Mouse (Mus musculus) liver, embryonic 16.5 days (tissue): ENCODE data around the gene Lrriq1. TPM values are rescaled to one million over a fixed set of nuclear protein-coding genes. Genes with fewer than 3 reads are reported as not detected.

Experiments used
- ATAC-seq: fragments of 200-750 bp; cut with Nextera tagmentation; 2 replicates; pipeline ENCODE4 v1.8.0; 2017; ENCODE audit warnings: low read depth, mild to moderate bottlenecking, moderate number of reproducible peaks, moderate library complexity
- H3K27ac ChIP-seq: fragments of 300-500 bp; sonication (generic); 2 replicates; pipeline ENCODE4 v1.5.1; 2014; ENCODE audit warnings: mild to moderate bottlenecking, low read length
- H3K27me3 ChIP-seq: fragments of 300-500 bp; sonication (generic); 2 replicates; pipeline ENCODE4 v1.6.1; 2014; ENCODE audit warnings: low read depth, low read length, mixed read lengths; ENCODE audit not compliant: control insufficient read depth, insufficient read depth
- H3K36me3 ChIP-seq: fragments of 300-500 bp; sonication (generic); 2 replicates; pipeline ENCODE4 v1.6.1; 2014; ENCODE audit warnings: mild to moderate bottlenecking; ENCODE audit not compliant: control insufficient read depth, insufficient read depth
- H3K4me1 ChIP-seq: fragments of 300-500 bp; sonication (generic); 2 replicates; pipeline ENCODE4 v1.6.1; 2014; ENCODE audit warnings: low read depth, low read length, mixed read lengths; ENCODE audit not compliant: control insufficient read depth
- H3K4me2 ChIP-seq: fragments of 300-500 bp; sonication (generic); 2 replicates; pipeline ENCODE4 v1.6.1; 2014; ENCODE audit warnings: low read depth, low read length, mixed read lengths
- H3K4me3 ChIP-seq: fragments of 300-500 bp; sonication (generic); 2 replicates; pipeline ENCODE4 v1.5.1; 2014; ENCODE audit warnings: low read depth, mild to moderate bottlenecking, low read length
- H3K9ac ChIP-seq: fragments of 300-500 bp; sonication (generic); 2 replicates; pipeline ENCODE4 v1.6.1; 2014; ENCODE audit warnings: low read depth, low read length
- H3K9me3 ChIP-seq: fragments of 300-500 bp; sonication (generic); replicated peaks from 2 replicates; pipeline ENCODE4 v1.6.1; 2016; ENCODE audit warnings: low read length; ENCODE audit not compliant: control insufficient read depth
- WGBS: fragments of 180-500 bp; shearing (Covaris S2); extraction: QIAGEN DNeasy Blood & Tissue Kit; methylation state at CpG from one replicate; pipeline ENCODE4 v1.1.7; 2014; ENCODE audit not compliant: insufficient replicate concordance; 5-methylcytosine and 5-hydroxymethylcytosine counted together
- polyA plus RNA-seq: library from polyadenylated mRNA; unstranded; fragments of >200 nt; fragmentation: Nextera tagmentation; extraction: Ambion mirVana; gene quantifications from 2 replicates; pipeline ENCODE4 v1.2.1, GENCODE M21; 2015

The Lrriq1 gene
- polyA plus RNA-seq, 1 experiment from 2014 or later: not detected

DNA sequence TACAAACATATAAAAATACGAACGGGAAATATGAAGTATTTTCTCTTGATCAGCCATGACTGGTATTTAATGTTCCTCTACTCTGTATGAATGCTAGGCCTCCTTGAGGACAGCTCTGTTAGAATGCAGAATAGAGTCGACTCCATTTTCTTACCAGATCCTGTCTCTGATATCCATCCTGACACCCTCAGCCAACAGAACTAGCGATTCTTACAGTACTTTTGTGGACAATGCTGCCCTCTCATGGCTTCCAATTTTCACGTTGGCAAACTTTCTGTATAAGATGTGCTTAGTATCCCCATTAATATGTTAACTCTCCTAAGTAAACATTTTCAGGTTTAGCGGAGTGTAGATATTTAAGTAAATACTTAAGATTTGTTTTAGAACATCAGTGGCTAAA is 94.6 kb downstream of the Lrriq1 start:
- H3K36me3 ChIP-seq: no peaks in the 10 kb centered on the region
- WGBS: 33% methylated on average over 6 of the region's 6 CpGs
- no peak overlapping the region for H3K4me2 ChIP-seq

DNA sequence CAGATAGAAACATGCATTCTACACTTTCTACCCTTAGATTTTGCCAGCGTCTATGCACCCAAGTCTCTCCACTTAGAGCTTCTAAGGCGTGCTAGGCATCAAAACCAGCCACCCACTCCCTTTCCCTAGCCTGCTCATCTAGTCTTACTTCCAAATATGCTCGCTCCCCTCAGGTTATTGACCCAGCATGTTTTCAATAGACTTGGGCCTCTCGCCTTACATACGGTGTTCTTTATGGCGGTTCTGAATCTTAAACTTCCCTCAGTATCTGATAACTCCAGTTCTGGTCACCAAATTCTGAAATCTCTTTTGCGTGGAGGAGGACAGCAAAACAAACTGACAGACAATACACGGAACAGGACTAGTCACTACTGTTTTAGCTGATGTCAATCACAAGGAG is 95.5 kb downstream of the Lrriq1 start:
- no peaks in the 10 kb centered on the region for H3K36me3 ChIP-seq
- H3K4me1 ChIP-seq: no peaks in the 10 kb centered on the region
- H3K9ac ChIP-seq: no peak overlapping the region
- no peak overlapping the region for H3K4me2 ChIP-seq
- H3K27me3 ChIP-seq: no peaks in the 10 kb centered on the region
- no peak overlapping the region for H3K4me3 ChIP-seq
- no peak overlapping the region for H3K27ac ChIP-seq
- no peak for ATAC-seq
- WGBS: 59% methylated on average over 8 of the region's 8 CpGs
- H3K9me3 ChIP-seq: no peaks in the 10 kb centered on the region

More for the DNA sequence above, 94.6 kb downstream of the Lrriq1 start:
- Histone ChIP-seq H3K4me1 (no peaks in the 10 kb centered on the region), H3K9ac (no peak overlapping the region), H3K27ac (no peak overlapping the region), H3K27me3 (no peaks in the 10 kb centered on the region), H3K9me3 (no peaks in the 10 kb centered on the region), H3K4me3 (no peak overlapping the region)
- ATAC-seq: no peak

DNA sequence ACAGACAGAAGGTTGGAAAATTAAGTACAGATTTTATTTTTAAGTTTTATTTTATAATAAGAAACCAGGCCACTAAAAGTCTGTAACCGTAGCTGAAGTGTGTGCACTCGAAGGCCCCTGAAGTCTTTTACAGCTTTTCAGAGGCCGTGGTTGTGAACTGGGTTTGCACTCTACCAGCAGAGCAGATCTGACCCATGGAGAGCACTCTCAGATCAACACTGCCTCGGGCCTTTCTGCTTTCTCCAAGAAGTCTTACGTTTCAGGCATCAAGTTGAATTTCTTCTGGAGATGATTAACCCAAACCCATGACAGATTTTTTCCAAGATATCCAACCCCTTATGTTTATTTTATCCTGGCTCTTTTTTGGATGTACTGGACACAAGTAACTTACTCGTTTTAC is 121.5 kb downstream of the Lrriq1 start:
- WGBS: 47% methylated on average over 6 of the region's 6 CpGs
- Histone ChIP-seq H3K36me3 (no peaks in the 10 kb centered on the region), H3K27me3 (no peaks in the 10 kb centered on the region), H3K9me3 (no peaks in the 10 kb centered on the region), H3K4me3 (no peak overlapping the region), H3K9ac (no peak overlapping the region), H3K27ac (no peak overlapping the region), H3K4me1 (no peaks in the 10 kb centered on the region), H3K4me2 (no peak overlapping the region)
- no peak for ATAC-seq

DNA sequence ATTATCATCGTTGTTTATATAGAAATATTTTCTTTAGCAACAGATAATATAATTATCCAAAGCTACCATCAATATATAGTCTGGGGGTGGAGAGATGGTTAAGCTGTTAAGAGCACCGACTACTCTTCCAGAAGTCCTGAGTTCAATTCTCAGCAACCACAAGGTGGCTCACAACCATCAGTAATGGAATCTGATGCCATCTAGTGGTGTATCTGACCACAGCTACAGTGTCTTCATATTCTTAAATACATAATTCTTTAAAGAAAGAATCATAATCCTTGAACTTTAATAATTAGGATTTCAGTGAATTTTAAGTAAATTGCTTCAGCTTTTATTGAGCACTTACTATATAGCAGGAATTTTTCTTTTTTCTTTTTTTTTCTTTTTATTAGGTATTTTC is 128.0 kb downstream of the Lrriq1 start:
- H3K27ac ChIP-seq: no peak overlapping the region
- no peaks in the 10 kb centered on the region for H3K9me3 ChIP-seq
- no peak overlapping the region for H3K4me2 ChIP-seq
- H3K36me3 ChIP-seq: no peaks in the 10 kb centered on the region
- H3K4me1 ChIP-seq: no peaks in the 10 kb centered on the region
- ATAC-seq: no peak
- 61% methylated on average over 2 of the region's 2 CpGs for WGBS
- no peaks in the 10 kb centered on the region for H3K27me3 ChIP-seq
- no peak overlapping the region for H3K4me3 ChIP-seq
- H3K9ac ChIP-seq: no peak overlapping the region

DNA sequence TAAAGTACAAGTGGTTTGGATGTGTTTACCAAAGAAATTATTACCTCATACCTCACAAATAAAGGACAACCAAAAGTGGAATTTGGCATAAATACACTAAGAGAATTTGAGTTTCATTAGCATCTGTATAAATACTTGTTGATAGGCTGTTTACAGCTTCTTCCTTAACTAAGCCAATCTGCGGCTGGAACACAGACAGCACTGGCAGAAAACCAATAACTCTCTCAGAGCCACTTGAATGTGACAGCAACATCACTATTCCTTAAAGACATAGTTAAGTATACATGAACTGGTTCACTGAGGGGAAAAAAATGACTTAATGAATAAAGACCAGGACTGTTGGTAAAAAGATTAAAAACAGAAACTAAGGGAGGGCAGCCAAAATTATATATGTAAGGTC is 150.0 kb downstream of the Lrriq1 start:
- no peaks in the 10 kb centered on the region for H3K9me3 ChIP-seq
- WGBS: 61% methylated on average over 1 of the region's 1 CpGs
- no peaks in the 10 kb centered on the region for H3K36me3 ChIP-seq
- H3K9ac ChIP-seq: no peak overlapping the region
- no peak overlapping the region for H3K4me3 ChIP-seq
- H3K27ac ChIP-seq: no peak overlapping the region
- no peak overlapping the region for H3K4me2 ChIP-seq
- H3K27me3 ChIP-seq: no peaks in the 10 kb centered on the region
- no peak for ATAC-seq
- no peaks in the 10 kb centered on the region for H3K4me1 ChIP-seq

DNA sequence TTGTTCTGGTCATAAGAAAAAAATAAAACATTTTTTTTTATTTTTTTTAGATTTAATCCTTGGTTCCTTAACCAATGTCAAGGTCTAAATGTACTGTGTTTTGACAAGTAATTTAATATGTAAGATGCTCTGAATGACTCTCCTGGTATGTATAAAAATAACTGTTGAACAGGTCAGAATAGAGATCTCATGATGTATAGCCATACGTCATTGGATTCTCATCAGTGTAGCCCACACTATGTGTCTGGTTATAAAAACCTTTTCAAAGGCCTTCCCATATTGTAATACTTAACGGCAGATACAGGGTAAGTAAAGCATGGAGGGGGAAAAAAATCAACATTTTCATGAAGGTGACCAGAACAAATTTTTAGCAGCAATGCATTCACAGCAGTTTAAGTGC is 186.5 kb downstream of the Lrriq1 start:
- ATAC-seq: no peak
- Histone ChIP-seq H3K9ac (no peak overlapping the region), H3K4me3 (no peak overlapping the region), H3K27ac (no peak overlapping the region), H3K4me1 (no peaks in the 10 kb centered on the region), H3K9me3 (no peaks in the 10 kb centered on the region), H3K36me3 (no peaks in the 10 kb centered on the region), H3K4me2 (no peak overlapping the region), H3K27me3 (no peaks in the 10 kb centered on the region)
- WGBS: 69% methylated on average over 2 of the region's 2 CpGs

DNA sequence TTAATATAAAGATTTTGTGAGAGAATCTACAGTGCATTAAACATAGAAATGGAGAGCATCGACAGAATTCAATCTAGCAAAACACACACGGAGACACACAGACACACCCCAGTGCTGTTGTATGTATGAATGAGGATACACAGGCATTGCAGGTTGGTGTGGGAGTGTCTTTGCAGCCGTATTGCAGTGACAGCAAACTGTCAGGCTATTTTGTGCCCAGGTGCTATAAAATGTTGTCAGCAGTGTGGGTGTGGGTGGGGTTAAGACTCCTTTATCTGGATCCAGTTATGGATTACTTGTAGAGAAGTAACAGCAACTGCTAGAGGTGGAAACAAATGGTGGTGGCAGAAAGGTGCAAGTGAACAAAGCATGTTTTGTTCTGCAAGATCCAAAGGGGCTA is 189.5 kb downstream of the Lrriq1 start:
- no peaks in the 10 kb centered on the region for H3K4me1 ChIP-seq
- 52% methylated on average over 3 of the region's 3 CpGs for WGBS
- no peak overlapping the region for H3K4me3 ChIP-seq
- H3K36me3 ChIP-seq: no peaks in the 10 kb centered on the region
- no peak for ATAC-seq
- no peak overlapping the region for H3K27ac ChIP-seq
- H3K9ac ChIP-seq: no peak overlapping the region
- no peaks in the 10 kb centered on the region for H3K27me3 ChIP-seq
- H3K4me2 ChIP-seq: no peak overlapping the region
- H3K9me3 ChIP-seq: no peaks in the 10 kb centered on the region

DNA sequence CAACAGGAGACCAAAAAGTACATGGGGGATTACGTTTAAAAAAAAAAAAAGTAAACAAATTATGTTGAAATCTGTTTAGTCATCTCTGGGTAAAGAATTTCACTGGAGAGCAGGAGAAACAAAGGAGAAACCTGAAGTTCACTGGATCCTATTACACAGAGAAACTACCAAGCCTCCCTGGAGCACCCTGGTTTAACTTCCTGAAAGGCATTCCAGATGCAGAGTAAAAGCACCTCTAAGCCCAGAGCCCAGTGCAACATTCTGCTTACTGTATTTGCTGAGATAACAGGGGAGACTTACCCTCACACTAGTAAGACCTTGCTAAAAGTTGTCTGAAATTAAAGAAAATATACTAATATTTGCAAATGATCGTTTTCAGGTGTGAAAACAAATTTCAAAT is 191.1 kb downstream of the Lrriq1 start:
- Histone ChIP-seq H3K4me2 (no peak overlapping the region), H3K27ac (no peak overlapping the region), H3K9me3 (no peaks in the 10 kb centered on the region), H3K4me1 (no peaks in the 10 kb centered on the region), H3K36me3 (no peaks in the 10 kb centered on the region), H3K9ac (no peak overlapping the region), H3K27me3 (no peaks in the 10 kb centered on the region), H3K4me3 (no peak overlapping the region)
- WGBS: 30% methylated on average over 2 of the region's 2 CpGs
- ATAC-seq: no peak

DNA sequence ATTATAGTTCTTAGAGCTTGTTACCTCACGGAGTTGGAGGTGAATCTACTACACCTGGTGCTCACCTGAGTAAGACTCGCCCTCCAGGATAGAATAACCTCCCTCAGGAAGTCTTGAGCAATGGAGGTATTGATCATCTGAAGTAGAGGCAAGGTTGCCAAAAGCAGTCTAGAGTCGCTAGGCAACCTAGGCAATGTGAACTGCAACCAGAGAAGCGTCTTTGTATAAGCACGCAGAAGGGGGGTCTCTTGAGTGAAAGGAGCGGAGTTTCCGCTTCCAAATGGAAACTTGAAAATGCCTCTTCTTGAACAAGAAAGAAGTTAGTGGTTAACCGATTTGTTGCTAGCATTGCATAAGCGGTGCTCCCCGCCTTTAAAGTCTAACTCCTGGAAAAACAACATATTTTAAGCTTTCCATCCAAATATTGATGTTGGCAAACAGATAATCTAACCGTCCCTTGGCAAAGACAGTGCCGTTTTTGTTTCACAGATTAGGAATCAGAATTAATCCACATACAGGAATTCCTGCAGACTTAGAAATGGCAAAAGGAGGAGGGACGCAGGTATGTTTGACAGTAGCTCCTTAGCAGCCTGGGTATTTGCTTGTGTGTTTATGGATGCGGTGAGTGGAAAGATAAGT is 201.0 kb downstream of the Lrriq1 start:
- Histone ChIP-seq H3K4me3 (no peak overlapping the region), H3K4me2 (no peak overlapping the region), H3K27me3 (peaks cover 43% of the 10 kb centered on the region), H3K9ac (no peak overlapping the region), H3K9me3 (no peaks in the 10 kb centered on the region), H3K36me3 (no peaks in the 10 kb centered on the region), H3K4me1 (no peaks in the 10 kb centered on the region), H3K27ac (no peak overlapping the region)
- no peak for ATAC-seq
- WGBS: 3% methylated on average over 14 of the region's 14 CpGs
